Mouse (Mus musculus) heart, embryonic 14.5 days (tissue): ENCODE results near the gene Gm7075. TPM values are rescaled to one million over a fixed set of nuclear protein-coding genes. Genes with fewer than 3 reads are reported as not detected.
A peak's percentile ranks its signal among the peaks of the same experiment; 100 is the strongest.
"Not testable (repeated sequence)": the region's sequence is repeated elsewhere in the genome, so short reads cannot be mapped to it uniquely, and the experiment has no call there.

Experiments used
- ATAC-seq: fragments of 200-750 bp; cut with Nextera tagmentation; 2 replicates; pipeline ENCODE4 v1.8.0; 2017; ENCODE audit warnings: low read depth, moderate TSS enrichment; ENCODE audit not compliant: insufficient number of reproducible peaks, insufficient read depth, low FRiP score
- H3K27ac ChIP-seq, 2 experiments: fragments of 200-500 bp in 1 of 2; fragments of 300-500 bp in 1 of 2; sonication (generic) in 1 of 2; replicated peaks in 1 of 2; 2 replicates each; pipeline ENCODE4 v1.5.1; 2012 to 2014; ENCODE audit warnings: low read depth in 2 of 2, low read length in 2 of 2, control low read depth in 1 of 2, mild to moderate bottlenecking in 1 of 2, mixed read lengths in 1 of 2; ENCODE audit not compliant: control insufficient read depth in 1 of 2, insufficient read depth in 1 of 2
- H3K27me3 ChIP-seq: fragments of 300-500 bp; sonication (generic); 2 replicates; pipeline ENCODE4 v1.6.1; 2014; ENCODE audit warnings: mild to moderate bottlenecking, low read length, control low read depth; ENCODE audit not compliant: control insufficient read depth, insufficient read depth
- H3K36me3 ChIP-seq: fragments of 300-500 bp; sonication (generic); 2 replicates; pipeline ENCODE4 v1.6.1; 2014; ENCODE audit warnings: mild to moderate bottlenecking, control low read depth, low read length, mixed read lengths; ENCODE audit not compliant: control insufficient read depth, insufficient read depth
- H3K4me1 ChIP-seq, 2 experiments: fragments of 200-500 bp in 1 of 2; fragments of 300-500 bp in 1 of 2; sonication (generic) in 1 of 2; 2 replicates each; pipeline ENCODE4 v1.6.1; 2012 to 2014; ENCODE audit warnings: low read length in 2 of 2, control low read depth in 1 of 2, mixed read lengths in 1 of 2; ENCODE audit not compliant: control insufficient read depth in 2 of 2, insufficient read depth in 2 of 2
- H3K4me2 ChIP-seq: fragments of 300-500 bp; sonication (generic); 2 replicates; pipeline ENCODE4 v1.6.1; 2014; ENCODE audit warnings: mild to moderate bottlenecking, low read length
- H3K4me3 ChIP-seq, 2 experiments: fragments of 200-500 bp in 1 of 2; fragments of 300-500 bp in 1 of 2; sonication (generic) in 1 of 2; 2 replicates each; pipeline ENCODE4 v1.5.1; 2012 to 2014; ENCODE audit warnings: low read length in 2 of 2, mild to moderate bottlenecking in 2 of 2, control low read depth in 1 of 2, low read depth in 1 of 2, moderate library complexity in 1 of 2; ENCODE audit not compliant: control insufficient read depth in 1 of 2, insufficient read depth in 1 of 2
- H3K9ac ChIP-seq: fragments of 300-500 bp; sonication (generic); 2 replicates; pipeline ENCODE4 v1.6.1; 2014; ENCODE audit warnings: mild to moderate bottlenecking, low read length
- H3K9me3 ChIP-seq: fragments of 300-500 bp; sonication (generic); 2 replicates; pipeline ENCODE4 v1.6.1; 2016; ENCODE audit warnings: low read length, control low read depth; ENCODE audit not compliant: control insufficient read depth
- WGBS: fragments of 180-500 bp; shearing (Covaris S2); extraction: QIAGEN DNeasy Blood & Tissue Kit; methylation state at CpG from one replicate; pipeline ENCODE4 v1.1.7; 2014; 5-methylcytosine and 5-hydroxymethylcytosine counted together
- polyA plus RNA-seq: library from polyadenylated mRNA; unstranded; fragments of >200 nt; fragmentation: Nextera tagmentation; extraction: Ambion mirVana; gene quantifications from 2 replicates; pipeline ENCODE4 v1.2.1, GENCODE M21; 2014

Gene Gm7075
- polyA plus RNA-seq, 1 experiment from 2014 or later: not detected

- H3K4me3 ChIP-seq: peak overlapping the region in 1 of 2 experiments; percentile 8; a peak in 1 of 4 replicates
Observed at GRCm38 (mm10) chr10:63415850-63416249, 5.7 kb downstream of the Gm7075 start.

GRCm38 (mm10) chr10:63415287-63415686 lies 6.3 kb downstream of the Gm7075 start:
- Histone ChIP-seq H3K27ac (no peak overlapping the region), H3K36me3 (no peaks in the 10 kb centered on the region), H3K9ac (no peak overlapping the region), H3K27me3 (no peaks in the 10 kb centered on the region), H3K4me2 (no peak overlapping the region), H3K4me1 (no peaks in the 10 kb centered on the region), H3K4me3 (no peak overlapping the region), H3K9me3 (no peaks in the 10 kb centered on the region)
- 66% methylated on average over 7 of the region's 7 CpGs for WGBS
- no peak for ATAC-seq

More at GRCm38 (mm10) chr10:63415850-63416249, 5.7 kb downstream of the Gm7075 start:
- Histone ChIP-seq H3K9ac (no peak overlapping the region), H3K36me3 (no peaks in the 10 kb centered on the region), H3K4me2 (peak overlapping the region; percentile 50), H3K9me3 (no peaks in the 10 kb centered on the region), H3K27ac (no peak overlapping the region), H3K4me1 (no peaks in the 10 kb centered on the region), H3K27me3 (no peaks in the 10 kb centered on the region)
- no peak for ATAC-seq
- WGBS: 59% methylated on average over 7 of the region's 7 CpGs

GRCm38 (mm10) chr10:63412756-63413155 lies 8.8 kb downstream of the Gm7075 start:
- 0 out of 2 replicates have a peak, but pooled peaks cover 3% of the 10 kb centered on the region for H3K36me3 ChIP-seq
- no peaks in the 10 kb centered on the region for H3K27me3 ChIP-seq
- no peak overlapping the region for H3K9ac ChIP-seq
- no peaks in the 10 kb centered on the region for H3K9me3 ChIP-seq
- H3K4me1 ChIP-seq: no peaks in the 10 kb centered on the region
- H3K27ac ChIP-seq: no peak overlapping the region
- WGBS: 84% methylated on average over 17 of the region's 17 CpGs
- H3K4me3 ChIP-seq: no peak overlapping the region
- no peak for ATAC-seq
- no peak overlapping the region for H3K4me2 ChIP-seq

- H3K4me2 ChIP-seq, H3K9me3 ChIP-seq, H3K4me3 ChIP-seq, H3K27ac ChIP-seq, H3K27me3 ChIP-seq, H3K4me1 ChIP-seq, H3K9ac ChIP-seq, H3K36me3 ChIP-seq, ATAC-seq: not testable (repeated sequence)
- 85% methylated on average over 6 of the region's 7 CpGs for WGBS
Observed at GRCm38 (mm10) chr10:63411674-63412073, 9.9 kb downstream of the Gm7075 start.

GRCm38 (mm10) chr10:63410162-63410956 lies 11.2 kb downstream of the Gm7075 start:
- H3K4me1 ChIP-seq: no peaks in the 10 kb centered on the region
- no peak for ATAC-seq
- H3K9me3 ChIP-seq: no peaks in the 10 kb centered on the region
- H3K27me3 ChIP-seq: no peaks in the 10 kb centered on the region
- no peak overlapping the region for H3K27ac ChIP-seq
- H3K36me3 ChIP-seq: 0 out of 2 replicates have a peak, but pooled peaks cover 3% of the 10 kb centered on the region
- WGBS: 64% methylated on average over 16 of the region's 16 CpGs
- no peak overlapping the region for H3K4me3 ChIP-seq
- no peak overlapping the region for H3K4me2 ChIP-seq
- no peak overlapping the region for H3K9ac ChIP-seq

GRCm38 (mm10) chr10:63403636-63404035 lies 18.0 kb downstream of the Gm7075 start:
- H3K36me3 ChIP-seq: 0 out of 2 replicates have a peak, but pooled peaks cover 3% of the 10 kb centered on the region
- no peaks in the 10 kb centered on the region for H3K9me3 ChIP-seq
- H3K4me3 ChIP-seq: no peak overlapping the region
- H3K4me2 ChIP-seq: no peak overlapping the region
- H3K9ac ChIP-seq: no peak overlapping the region
- no peaks in the 10 kb centered on the region for H3K4me1 ChIP-seq
- H3K27ac ChIP-seq: no peak overlapping the region
- 87% methylated on average over 2 of the region's 2 CpGs for WGBS
- ATAC-seq: no peak
- no peaks in the 10 kb centered on the region for H3K27me3 ChIP-seq

- Histone ChIP-seq H3K4me2 (no peak overlapping the region), H3K36me3 (no peaks in the 10 kb centered on the region), H3K27me3 (no peaks in the 10 kb centered on the region), H3K9ac (no peak overlapping the region), H3K4me1 (no peaks in the 10 kb centered on the region), H3K27ac (no peak overlapping the region), H3K4me3 (no peak overlapping the region), H3K9me3 (no peaks in the 10 kb centered on the region)
- ATAC-seq: no peak
- WGBS: 90% methylated on average over 5 of the region's 5 CpGs
Observed at GRCm38 (mm10) chr10:63402731-63403504, 18.7 kb downstream of the Gm7075 start.
